Mouse (Mus musculus) liver, adult 2 months (tissue): ENCODE measurements at regions not wholly inside any gene's neighbourhood (a gene's known extent, or its start where the extent isn't known, plus 50 kb on each side); places are given as distances from the start of the nearest gene placed in this dataset.

Experiments
- CTCF ChIP-seq: fragments of 200-500 bp; IDR thresholded peaks from 2 replicates; pipeline ENCODE4 v1.5.1; 2011; ENCODE audit warnings: low read depth, low read length, control low read depth
- POLR2A ChIP-seq: fragments of 200-500 bp; IDR thresholded peaks from 2 replicates; pipeline ENCODE4 v1.6.1; 2011; ENCODE audit warnings: low read length, control low read depth; ENCODE audit not compliant: insufficient read depth; ENCODE audit errors: extremely low read depth

GRCm38 (mm10) chr13:72302436-72303125 lies 326.0 kb upstream of the Irx2 start:
- TF ChIP-seq CTCF, result no peak
- TF ChIP-seq POLR2A, result no peak
